Mouse (Mus musculus) gastrocnemius, postnatal 36 days (tissue): ENCODE results near the gene Dda1. TPM values are rescaled to one million over a fixed set of nuclear protein-coding genes. Genes with fewer than 3 reads are reported as not detected.

Experiments used
- DNase-seq, 2 experiments: peaks; one replicate each; pipeline ENCODE4 v3.0.0; 2022
- intact Hi-C: fragments of 180-260 bp; cut with DNase I; formaldehyde crosslinking; loops from one replicate; pipeline ENCODE4 v1.15.1; 2025
- total RNA-seq, 2 experiments: library from RNA; stranded (reverse); gene quantifications; 2 replicates each; pipeline ENCODE4 v1.2.3; 2021

Dda1 gene
- total RNA-seq, 2 experiments from 2014 or later: 20.4 to 27.6 TPM

- DNase-seq: no peak
- intact Hi-C loops: no loop called here
Measured at GRCm38 (mm10) chr8:71466198-71466597, 2.8 kb upstream of the Dda1 start.

GRCm38 (mm10) chr8:71467201-71467600 lies 1.8 kb upstream of the Dda1 start:
- intact Hi-C loops: no loop called here
- DNase-seq: no peak

- intact Hi-C loops: no loop called here
- DNase-seq: no peak
Measured at GRCm38 (mm10) chr8:71468001-71468400, 998 bp upstream of the Dda1 start.

- DNase-seq: no peak
- intact Hi-C loops: no loop called here
Measured at GRCm38 (mm10) chr8:71469411-71469810, 412 bp downstream of the Dda1 start.

- DNase-seq: no peak
- intact Hi-C loops: loop anchor here (10.0 kb wide), 1 partner anchor 676 kb away; no protein-coding TSS in a partner anchor
Measured at GRCm38 (mm10) chr8:71470146-71470912, 1.3 kb downstream of the Dda1 start.

- intact Hi-C loops: loop anchor here (10.0 kb wide), 1 partner anchor 676 kb away; no protein-coding TSS in a partner anchor
Measured at GRCm38 (mm10) chr8:71470913-71471255, 1.9 kb downstream of the Dda1 start.

GRCm38 (mm10) chr8:71471861-71472260 lies 2.9 kb downstream of the Dda1 start:
- DNase-seq: no peak
- intact Hi-C loops: loop anchor here (10.0 kb wide), 1 partner anchor 677 kb away; no protein-coding TSS in a partner anchor

More at GRCm38 (mm10) chr8:71470913-71471255, 1.9 kb downstream of the Dda1 start:
- no peak for DNase-seq

- no peak for DNase-seq
- intact Hi-C loops: loop anchor here (10.0 kb wide), 1 partner anchor 678 kb away; no protein-coding TSS in a partner anchor
Measured at GRCm38 (mm10) chr8:71472601-71473386, 3.8 kb downstream of the Dda1 start.

- DNase-seq: no peak
- intact Hi-C loops: loop anchor here (10.0 kb wide), 1 partner anchor 680 kb away; no protein-coding TSS in a partner anchor
Measured at GRCm38 (mm10) chr8:71474344-71474743, 5.3 kb downstream of the Dda1 start.

- DNase-seq: no peak
- intact Hi-C loops: loop anchor here (10.0 kb wide), 1 partner anchor 680 kb away; no protein-coding TSS in a partner anchor
Measured at GRCm38 (mm10) chr8:71474785-71475701, 6.0 kb downstream of the Dda1 start.

- intact Hi-C loops: loop anchor here (10.0 kb wide), 1 partner anchor 681 kb away; no protein-coding TSS in a partner anchor
Measured at GRCm38 (mm10) chr8:71475702-71476075, 6.7 kb downstream of the Dda1 start.

GRCm38 (mm10) chr8:71476099-71476940 lies 7.3 kb downstream of the Dda1 start:
- DNase-seq: peak; percentile 77 to 80
- intact Hi-C loops: loop anchor here (10.0 kb wide), 1 partner anchor 682 kb away; no protein-coding TSS in a partner anchor

More at GRCm38 (mm10) chr8:71475702-71476075, 6.7 kb downstream of the Dda1 start:
- DNase-seq: no peak

GRCm38 (mm10) chr8:71477196-71477845 lies 8.3 kb downstream of the Dda1 start:
- no peak for DNase-seq
- intact Hi-C loops: loop anchor here (10.0 kb wide), 1 partner anchor 683 kb away; no protein-coding TSS in a partner anchor

- intact Hi-C loops: loop anchor here (10.0 kb wide), 1 partner anchor 684 kb away; no protein-coding TSS in a partner anchor
- no peak for DNase-seq
Measured at GRCm38 (mm10) chr8:71478943-71479342, 9.9 kb downstream of the Dda1 start.

GRCm38 (mm10) chr8:71483932-71484331 lies 14.9 kb downstream of the Dda1 start:
- DNase-seq: no peak
- intact Hi-C loops: no loop called here

- no peak for DNase-seq
- intact Hi-C loops: no loop called here
Measured at GRCm38 (mm10) chr8:71484736-71485135, 15.7 kb downstream of the Dda1 start.

- DNase-seq: peak; percentile 75 to 77
- intact Hi-C loops: no loop called here
Measured at GRCm38 (mm10) chr8:71485142-71486135, 16.4 kb downstream of the Dda1 start, which contains the start of gene Ano8. Gene Ano8, minus strand, starts transcription at chr8:71485963.
